Mouse (Mus musculus) midbrain, embryonic 16.5 days (tissue): ENCODE measurements at regions not wholly inside any gene's neighbourhood (a gene's known extent, or its start where the extent isn't known, plus 50 kb on each side); places are given as distances from the start of the nearest gene placed in this dataset.

Experiments
- ATAC-seq: fragments of 200-750 bp; cut with Nextera tagmentation; 2 replicates; pipeline ENCODE4 v1.8.0; 2017; ENCODE audit warnings: moderate TSS enrichment
- H3K27ac ChIP-seq: fragments of 300-500 bp; sonication (generic); 2 replicates; pipeline ENCODE4 v1.5.1; 2014; ENCODE audit warnings: mild to moderate bottlenecking, low read length, mixed read lengths
- H3K27me3 ChIP-seq: fragments of 300-500 bp; sonication (generic); 2 replicates; pipeline ENCODE4 v1.6.1; 2014; ENCODE audit warnings: low read depth, low read length, mixed read lengths; ENCODE audit not compliant: control insufficient read depth, insufficient read depth
- H3K36me3 ChIP-seq: fragments of 300-500 bp; sonication (generic); 2 replicates; pipeline ENCODE4 v1.6.1; 2014; ENCODE audit warnings: mild to moderate bottlenecking, low read length, moderate library complexity, mixed read lengths; ENCODE audit not compliant: control insufficient read depth, insufficient read depth
- H3K4me1 ChIP-seq: fragments of 300-500 bp; sonication (generic); 2 replicates; pipeline ENCODE4 v1.6.1; 2014; ENCODE audit warnings: mild to moderate bottlenecking, low read length, mixed read lengths; ENCODE audit not compliant: control insufficient read depth, insufficient read depth
- H3K4me2 ChIP-seq: fragments of 300-500 bp; sonication (generic); 2 replicates; pipeline ENCODE4 v1.6.1; 2014; ENCODE audit warnings: mild to moderate bottlenecking, low read length, mixed read lengths
- H3K4me3 ChIP-seq: fragments of 300-500 bp; sonication (generic); 2 replicates; pipeline ENCODE4 v1.5.1; 2014; ENCODE audit warnings: low read depth, mild to moderate bottlenecking, low read length, moderate library complexity, mixed read lengths
- H3K9ac ChIP-seq: fragments of 300-500 bp; sonication (generic); 2 replicates; pipeline ENCODE4 v1.6.1; 2014; ENCODE audit warnings: low read depth, low read length, mixed read lengths
- H3K9me3 ChIP-seq: fragments of 300-500 bp; sonication (generic); replicated peaks from 2 replicates; pipeline ENCODE4 v1.6.1; 2014; ENCODE audit warnings: mild to moderate bottlenecking, low read length, mixed read lengths; ENCODE audit not compliant: control insufficient read depth, poor library complexity, severe bottlenecking
- WGBS: fragments of 180-500 bp; shearing (Covaris S2); extraction: QIAGEN DNeasy Blood & Tissue Kit; methylation state at CpG from one replicate; pipeline ENCODE4 v1.1.7; 2014; 5-methylcytosine and 5-hydroxymethylcytosine counted together

DNA sequence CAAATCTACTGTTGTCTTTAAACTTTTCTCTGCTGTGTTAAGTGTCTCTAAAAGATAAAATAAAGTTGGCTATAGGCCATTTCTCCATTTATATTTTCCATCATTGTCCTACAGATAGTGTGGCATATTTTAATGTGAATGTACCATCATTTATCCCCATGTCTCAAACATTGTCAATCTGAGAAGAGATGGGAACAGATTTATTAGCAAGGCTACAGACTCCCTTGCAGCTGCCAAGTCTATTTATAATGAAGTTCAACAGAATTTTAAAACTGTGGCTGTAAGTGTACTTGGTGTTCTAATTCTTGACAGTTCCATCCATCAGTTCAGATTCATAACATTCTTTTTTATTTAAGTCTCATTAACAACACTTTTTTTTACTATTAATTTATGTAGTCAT is 271.2 kb downstream of the Pcdh10 start:
- Histone ChIP-seq H3K36me3 (no peaks in the 10 kb centered on the region), H3K4me1 (no peaks in the 10 kb centered on the region), H3K4me3 (no peak overlapping the region), H3K27ac (no peak overlapping the region), H3K4me2 (no peak overlapping the region), H3K9me3 (no peaks in the 10 kb centered on the region), H3K9ac (no peak overlapping the region), H3K27me3 (no peaks in the 10 kb centered on the region)
- no peak for ATAC-seq

DNA sequence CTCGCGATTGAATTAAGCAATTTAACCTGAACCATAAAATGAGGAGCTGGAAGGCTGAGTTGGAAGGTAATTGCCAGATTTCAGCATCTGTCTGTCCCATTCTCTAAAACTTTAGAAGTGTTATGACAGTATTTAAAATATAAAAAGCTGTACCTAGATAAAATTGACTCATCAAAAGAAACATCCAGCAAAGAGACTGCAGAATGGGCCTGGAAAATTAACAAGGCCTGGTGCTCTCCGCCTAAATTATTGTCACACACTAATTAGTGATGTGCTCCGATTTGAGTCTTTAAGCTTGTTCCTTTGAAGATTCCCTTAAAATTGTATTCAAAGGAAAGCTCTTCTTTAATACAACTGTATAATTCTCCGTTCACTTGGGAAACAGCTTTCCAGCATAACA is 278.8 kb downstream of the Pcdh10 start:
- no peak overlapping the region for H3K9ac ChIP-seq
- no peaks in the 10 kb centered on the region for H3K27me3 ChIP-seq
- H3K36me3 ChIP-seq: no peaks in the 10 kb centered on the region
- no peak overlapping the region for H3K4me2 ChIP-seq
- no peak overlapping the region for H3K4me3 ChIP-seq
- 70% methylated on average over 5 of the region's 5 CpGs for WGBS
- no peaks in the 10 kb centered on the region for H3K9me3 ChIP-seq
- 0 out of 2 replicates have a peak, but pooled peaks have one; percentile 39 for ATAC-seq
- no peak overlapping the region for H3K27ac ChIP-seq
- no peaks in the 10 kb centered on the region for H3K4me1 ChIP-seq

DNA sequence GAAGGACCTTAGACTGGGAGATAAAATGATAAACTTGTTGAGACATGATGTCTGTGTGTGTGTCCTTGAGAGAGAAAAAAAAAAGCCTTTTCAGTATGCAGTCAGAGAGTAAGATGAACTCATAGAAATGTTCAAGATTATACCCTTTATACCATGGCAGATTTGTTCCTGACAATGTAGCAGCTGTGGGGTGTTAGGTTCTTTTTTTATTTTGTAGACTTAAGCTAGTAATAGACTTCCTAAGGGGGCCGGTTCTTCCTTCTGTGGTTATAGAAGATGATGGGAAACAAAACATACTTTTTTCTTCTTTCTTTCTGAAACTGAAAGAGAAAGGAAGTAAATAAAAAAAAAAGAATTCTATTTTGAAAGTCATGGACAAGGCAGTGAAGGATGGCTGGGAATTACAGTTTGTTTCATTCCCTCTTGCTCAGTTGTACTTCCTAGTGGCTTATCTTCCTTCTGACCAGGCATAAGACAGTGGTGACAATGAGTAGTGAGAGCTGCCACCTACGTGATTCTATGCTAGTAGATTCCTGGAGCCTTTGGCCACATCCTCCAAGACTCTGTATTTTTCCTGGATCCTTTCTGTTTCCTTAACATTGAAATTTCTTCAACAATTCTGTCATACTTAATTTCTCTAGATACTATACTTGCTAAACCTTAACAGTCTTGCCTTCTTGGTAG is 280.0 kb downstream of the Pcdh10 start:
- Histone ChIP-seq H3K9me3 (no peaks in the 10 kb centered on the region), H3K9ac (no peak overlapping the region), H3K4me2 (no peak overlapping the region), H3K4me3 (no peak overlapping the region), H3K4me1 (no peaks in the 10 kb centered on the region), H3K36me3 (no peaks in the 10 kb centered on the region), H3K27me3 (no peaks in the 10 kb centered on the region), H3K27ac (no peak overlapping the region)
- WGBS: 80% methylated on average over 2 of the region's 2 CpGs
- no peak for ATAC-seq

DNA sequence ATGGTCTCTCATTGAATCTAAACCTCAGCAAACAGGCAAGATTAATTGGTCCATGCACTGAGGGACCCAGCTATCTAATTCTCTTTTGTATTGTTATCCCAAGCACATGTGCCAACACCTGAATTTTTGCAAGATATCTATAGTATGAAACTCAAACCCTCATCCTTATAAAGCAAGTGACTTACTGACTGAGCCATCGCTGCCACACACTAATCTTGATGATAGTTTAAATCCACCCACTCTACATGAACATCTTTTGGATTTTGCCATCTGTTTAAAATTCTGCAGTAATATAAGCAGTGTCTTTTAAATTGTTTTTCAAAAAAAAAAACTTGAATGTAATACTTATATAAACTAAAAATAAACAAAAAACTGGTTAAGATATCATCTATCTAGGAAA is 280.9 kb downstream of the Pcdh10 start:
- 98% methylated on average over 1 of the region's 1 CpGs for WGBS
- Histone ChIP-seq H3K9ac (no peak overlapping the region), H3K4me3 (no peak overlapping the region), H3K4me2 (no peak overlapping the region), H3K27me3 (no peaks in the 10 kb centered on the region), H3K36me3 (no peaks in the 10 kb centered on the region), H3K9me3 (no peaks in the 10 kb centered on the region), H3K27ac (no peak overlapping the region), H3K4me1 (no peaks in the 10 kb centered on the region)
- ATAC-seq: no peak

- no peaks in the 10 kb centered on the region for H3K27me3 ChIP-seq
- no peaks in the 10 kb centered on the region for H3K4me1 ChIP-seq
- H3K36me3 ChIP-seq: no peaks in the 10 kb centered on the region
- H3K4me2 ChIP-seq: no peak overlapping the region
- no peak overlapping the region for H3K4me3 ChIP-seq
- no peak overlapping the region for H3K27ac ChIP-seq
- ATAC-seq: no peak
- H3K9me3 ChIP-seq: peaks cover 4% of the 10 kb centered on the region
- no peak overlapping the region for H3K9ac ChIP-seq
Measured at GRCm38 (mm10) chr3:45670434-45670833, 292.2 kb downstream of the Pcdh10 start.

DNA sequence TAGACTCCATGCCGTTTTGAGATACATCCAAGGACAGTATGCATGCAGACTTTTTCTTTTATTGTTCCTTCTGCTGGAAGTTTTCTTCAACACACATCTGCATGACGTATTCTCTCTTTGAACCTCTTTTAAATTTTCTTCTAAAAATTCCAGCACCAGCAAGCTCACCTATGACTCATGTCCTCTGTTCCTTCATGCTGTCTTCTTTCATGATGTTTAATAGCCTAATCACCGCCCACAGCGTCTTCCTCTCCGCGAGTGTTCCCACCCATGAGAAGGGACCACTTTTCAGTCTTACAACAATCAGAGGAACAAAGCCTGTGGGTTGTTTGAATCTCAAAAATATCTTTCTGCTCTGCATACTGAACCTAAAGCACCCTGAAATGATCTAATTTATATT is 299.5 kb downstream of the Pcdh10 start:
- Histone ChIP-seq H3K4me2 (no peak overlapping the region), H3K36me3 (no peaks in the 10 kb centered on the region), H3K9ac (no peak overlapping the region), H3K4me3 (no peak overlapping the region), H3K27ac (no peak overlapping the region), H3K4me1 (no peaks in the 10 kb centered on the region), H3K27me3 (no peaks in the 10 kb centered on the region), H3K9me3 (no peaks in the 10 kb centered on the region)
- no peak for ATAC-seq
- 89% methylated on average over 6 of the region's 6 CpGs for WGBS

DNA sequence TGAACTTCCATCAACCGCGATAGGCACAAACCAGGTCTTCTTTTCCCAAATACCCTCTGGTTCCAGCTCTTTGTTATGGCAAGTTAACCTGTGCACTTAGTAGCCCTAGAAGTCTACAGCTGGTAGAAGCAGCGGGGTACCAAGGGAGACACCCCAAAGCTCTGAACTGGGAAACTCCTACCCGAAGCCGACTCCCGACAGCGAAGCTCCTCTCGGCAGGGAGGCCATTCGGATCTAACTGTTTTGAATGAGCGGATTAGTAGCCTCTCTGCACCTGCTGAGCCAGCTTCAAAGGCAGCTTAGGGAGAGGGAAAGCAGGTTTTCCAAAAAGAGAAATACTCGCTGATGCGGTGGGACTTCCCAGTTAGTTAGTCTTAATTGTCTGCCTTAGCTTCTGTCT is 303.2 kb downstream of the Pcdh10 start:
- Histone ChIP-seq H3K27ac (no peak overlapping the region), H3K9ac (no peak overlapping the region), H3K4me3 (peak overlapping the region; percentile 17; the same call in 1 of the 2 replicates), H3K36me3 (no peaks in the 10 kb centered on the region), H3K27me3 (no peaks in the 10 kb centered on the region), H3K9me3 (no peaks in the 10 kb centered on the region), H3K4me1 (no peaks in the 10 kb centered on the region), H3K4me2 (peak overlapping the region; percentile 50)
- ATAC-seq: no peak
- WGBS: 2% methylated on average over 12 of the region's 12 CpGs

GRCm38 (mm10) chr3:45707891-45708290 is 329.7 kb downstream of the Pcdh10 start:
- Histone ChIP-seq H3K4me3 (no peak overlapping the region), H3K9me3 (no peaks in the 10 kb centered on the region)

More at GRCm38 (mm10) chr3:45707891-45708290, 329.7 kb downstream of the Pcdh10 start:
- Histone ChIP-seq H3K9ac (no peak overlapping the region), H3K4me2 (no peak overlapping the region), H3K27me3 (no peaks in the 10 kb centered on the region), H3K27ac (no peak overlapping the region), H3K36me3 (no peaks in the 10 kb centered on the region), H3K4me1 (no peaks in the 10 kb centered on the region)
- WGBS: 13% methylated on average over 1 of the region's 1 CpGs
- peak; percentile 45; the same call in 1 of the 2 replicates for ATAC-seq
